Mouse (Mus musculus): ENCODE measurements at regions not wholly inside any gene's neighbourhood (a gene's known extent, or its start where the extent isn't known, plus 50 kb on each side); places are given as distances from the start of the nearest gene placed in this dataset.

DNA sequence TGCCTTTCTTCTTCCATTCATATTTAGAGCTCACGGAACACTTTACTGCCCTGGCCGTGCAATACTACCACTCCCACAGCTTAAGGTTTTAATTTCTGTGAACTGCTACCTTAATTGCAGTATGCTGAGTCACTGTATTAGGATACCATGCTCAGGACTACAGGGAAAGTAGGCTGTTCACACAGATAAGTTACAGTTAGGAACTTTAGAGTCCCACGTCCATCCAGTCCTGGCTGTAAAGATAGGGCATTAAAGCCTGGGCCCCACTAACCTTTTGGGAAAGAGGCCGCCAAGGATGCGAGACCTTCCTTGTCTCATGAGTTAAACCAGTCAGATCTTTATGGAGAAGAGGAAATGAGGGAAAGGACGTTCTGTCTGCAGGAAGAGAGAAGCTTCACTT lies 574.6 kb downstream of the Stpg2 start:
- no peak for ATAC-seq
- H3K27me3 ChIP-seq (replicated peaks; ENCODE audit: control insufficient read depth, insufficient read depth, low read length) = no peaks in the 10 kb centered on the region
- no peaks in the 10 kb centered on the region for H3K9me3 ChIP-seq (ENCODE audit: control insufficient read depth, low read length)
- WGBS = 78% methylated on average over 6 of the region's 6 CpGs
- H3K4me2 ChIP-seq (ENCODE audit: low read length) = no peak overlapping the region
- no peak overlapping the region for H3K9ac ChIP-seq (replicated peaks; ENCODE audit: low read depth, low read length)
- H3K4me3 ChIP-seq (replicated peaks; ENCODE audit: low read length) = no peak overlapping the region
- peaks cover 3% of the 10 kb centered on the region for H3K4me1 ChIP-seq (replicated peaks; ENCODE audit: control insufficient read depth, insufficient read depth, low read length)
- H3K27ac ChIP-seq (ENCODE audit: low read length) = no peak overlapping the region
- H3K36me3 ChIP-seq (ENCODE audit: control insufficient read depth, insufficient read depth) = no peaks in the 10 kb centered on the region

DNA sequence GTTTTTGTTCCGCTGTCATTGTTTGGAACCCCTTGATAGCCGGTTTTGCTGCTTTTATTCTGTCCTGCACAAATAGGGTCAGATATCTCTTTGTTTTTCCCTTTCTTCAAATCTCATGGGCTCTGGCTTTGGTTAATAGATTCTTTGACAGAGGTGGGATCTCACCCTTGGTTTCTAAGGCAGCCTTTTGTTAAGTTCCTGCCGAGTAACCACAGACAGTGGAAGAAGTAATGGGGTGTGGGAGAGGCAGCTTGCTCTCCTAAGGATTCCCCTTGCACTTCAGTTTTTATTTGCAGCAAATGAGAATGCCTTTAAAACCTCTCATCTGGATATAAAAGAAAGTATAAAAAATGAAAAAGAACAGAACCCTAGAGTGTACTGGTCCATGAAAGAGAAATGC lies 577.9 kb downstream of the Stpg2 start:
- H3K4me3 ChIP-seq (replicated peaks; ENCODE audit: low read length) = no peak overlapping the region
- no peak overlapping the region for H3K4me2 ChIP-seq (ENCODE audit: low read length)
- no peaks in the 10 kb centered on the region for H3K9me3 ChIP-seq (ENCODE audit: control insufficient read depth, low read length)
- no peaks in the 10 kb centered on the region for H3K36me3 ChIP-seq (ENCODE audit: control insufficient read depth, insufficient read depth)
- H3K9ac ChIP-seq (replicated peaks; ENCODE audit: low read depth, low read length) = no peak overlapping the region
- H3K27ac ChIP-seq (ENCODE audit: low read length) = no peak overlapping the region
- peaks cover 3% of the 10 kb centered on the region for H3K4me1 ChIP-seq (replicated peaks; ENCODE audit: control insufficient read depth, insufficient read depth, low read length)
- 27% methylated on average over 3 of the region's 3 CpGs for WGBS
- ATAC-seq = no peak
- H3K27me3 ChIP-seq (replicated peaks; ENCODE audit: control insufficient read depth, insufficient read depth, low read length) = no peaks in the 10 kb centered on the region

DNA sequence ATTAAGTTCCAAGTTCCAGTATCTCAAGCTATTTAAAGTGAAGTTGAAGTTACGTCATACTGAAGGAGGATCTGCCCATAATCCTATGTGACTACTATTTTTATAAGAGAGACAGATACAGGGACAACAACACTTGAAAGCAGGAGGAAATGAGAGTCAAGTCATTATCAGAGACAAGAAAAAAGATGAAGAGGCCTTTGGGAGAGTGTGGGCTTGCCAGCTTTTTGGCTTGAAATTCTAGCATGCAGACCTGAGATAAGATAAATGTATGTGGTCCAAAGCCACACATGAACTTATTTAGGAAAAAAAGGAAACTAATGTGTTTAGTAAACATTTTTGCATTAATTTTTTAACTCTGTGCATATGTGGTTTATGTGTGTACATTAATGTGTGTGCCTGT lies 581.0 kb downstream of the Stpg2 start:
- Histone ChIP-seq H3K9me3 (ENCODE audit: control insufficient read depth, low read length) (no peaks in the 10 kb centered on the region), H3K27ac (ENCODE audit: low read length) (no peak overlapping the region), H3K4me1 (replicated peaks; ENCODE audit: control insufficient read depth, insufficient read depth, low read length) (peaks cover 3% of the 10 kb centered on the region), H3K36me3 (ENCODE audit: control insufficient read depth, insufficient read depth) (no peaks in the 10 kb centered on the region), H3K4me3 (replicated peaks; ENCODE audit: low read length) (no peak overlapping the region), H3K27me3 (replicated peaks; ENCODE audit: control insufficient read depth, insufficient read depth, low read length) (no peaks in the 10 kb centered on the region), H3K9ac (replicated peaks; ENCODE audit: low read depth, low read length) (no peak overlapping the region), H3K4me2 (ENCODE audit: low read length) (no peak overlapping the region)
- no peak for ATAC-seq
- WGBS = 80% methylated on average over 1 of the region's 1 CpGs

DNA sequence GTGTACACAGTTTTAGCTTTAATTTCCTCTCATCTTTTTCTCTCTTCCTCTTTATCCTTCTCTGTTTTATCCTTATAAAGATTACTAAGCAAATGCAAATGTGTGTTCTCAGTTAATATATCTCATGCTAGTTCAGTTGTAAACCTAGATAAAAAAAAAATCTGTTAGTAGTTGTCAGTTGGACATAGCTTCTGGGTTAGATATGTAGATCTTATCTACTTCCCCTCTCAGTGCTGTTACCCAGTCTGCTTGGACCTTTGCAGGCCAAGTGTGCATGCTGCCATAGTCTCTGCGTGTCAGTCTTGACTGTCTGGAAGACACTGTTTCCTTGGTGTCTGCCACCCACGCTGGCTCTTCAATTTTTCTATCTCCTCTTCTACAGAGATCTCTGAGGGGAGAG lies 583.4 kb downstream of the Stpg2 start:
- Histone ChIP-seq H3K27me3 (replicated peaks; ENCODE audit: control insufficient read depth, insufficient read depth, low read length) (no peaks in the 10 kb centered on the region), H3K9ac (replicated peaks; ENCODE audit: low read depth, low read length) (no peak overlapping the region), H3K36me3 (ENCODE audit: control insufficient read depth, insufficient read depth) (no peaks in the 10 kb centered on the region), H3K4me1 (replicated peaks; ENCODE audit: control insufficient read depth, insufficient read depth, low read length) (no peaks in the 10 kb centered on the region), H3K9me3 (ENCODE audit: control insufficient read depth, low read length) (no peaks in the 10 kb centered on the region), H3K4me2 (ENCODE audit: low read length) (no peak overlapping the region), H3K27ac (ENCODE audit: low read length) (no peak overlapping the region), H3K4me3 (replicated peaks; ENCODE audit: low read length) (no peak overlapping the region)
- ATAC-seq = no peak
- WGBS = 81% methylated on average over 2 of the region's 2 CpGs

DNA sequence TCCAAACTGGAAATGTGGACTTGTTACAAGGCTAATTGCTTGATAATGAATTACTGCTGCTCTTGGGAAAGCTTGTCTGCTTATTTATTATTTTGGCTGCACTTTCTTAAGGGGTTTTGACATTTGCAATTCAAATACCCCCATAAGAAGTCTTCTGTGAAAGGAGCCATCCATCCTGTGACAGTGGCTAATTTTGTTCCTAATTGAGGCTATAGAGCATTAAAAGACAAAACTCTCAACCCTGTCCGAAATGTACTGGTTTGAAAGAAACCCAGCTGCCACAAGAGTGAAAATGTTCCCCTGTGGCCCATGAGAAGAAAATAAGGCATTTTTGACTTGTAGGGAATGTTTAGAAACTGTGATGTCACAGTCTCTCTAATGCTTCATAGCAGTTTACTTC lies 591.2 kb downstream of the Stpg2 start:
- H3K9ac ChIP-seq (replicated peaks; ENCODE audit: low read depth, low read length) = no peak overlapping the region
- H3K4me3 ChIP-seq (replicated peaks; ENCODE audit: low read length) = no peak overlapping the region
- H3K9me3 ChIP-seq (ENCODE audit: control insufficient read depth, low read length) = no peaks in the 10 kb centered on the region
- ATAC-seq = peak; percentile 86
- H3K4me2 ChIP-seq (ENCODE audit: low read length) = no peak overlapping the region
- no peaks in the 10 kb centered on the region for H3K36me3 ChIP-seq (ENCODE audit: control insufficient read depth, insufficient read depth)
- no peaks in the 10 kb centered on the region for H3K27me3 ChIP-seq (replicated peaks; ENCODE audit: control insufficient read depth, insufficient read depth, low read length)
- 21% methylated on average over 1 of the region's 1 CpGs for WGBS
- H3K27ac ChIP-seq (ENCODE audit: low read length) = no peak overlapping the region
- H3K4me1 ChIP-seq (replicated peaks; ENCODE audit: control insufficient read depth, insufficient read depth, low read length) = no peaks in the 10 kb centered on the region; the same call in 1 of the 2 replicates

DNA sequence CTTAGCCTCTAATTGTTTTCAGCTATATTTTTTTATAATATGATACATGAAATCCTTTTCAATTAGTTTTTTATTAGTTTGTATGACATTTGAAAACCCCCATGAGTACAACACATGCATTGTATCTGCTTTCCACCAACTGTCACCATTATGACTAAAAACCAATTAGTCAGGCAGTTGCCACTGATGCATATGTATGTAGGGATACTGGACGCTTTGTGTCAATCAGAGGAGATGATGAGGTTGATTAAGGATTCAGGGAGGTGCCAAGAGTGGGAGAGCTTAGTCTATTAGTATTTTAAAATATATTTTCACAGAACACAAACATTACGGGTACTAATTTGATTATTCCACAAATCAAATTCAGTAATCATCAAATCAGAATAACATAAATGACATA lies 593.6 kb downstream of the Stpg2 start:
- H3K4me1 ChIP-seq (replicated peaks; ENCODE audit: control insufficient read depth, insufficient read depth, low read length) = no peaks in the 10 kb centered on the region; the same call in none of the 2 replicates
- no peak overlapping the region for H3K4me3 ChIP-seq (replicated peaks; ENCODE audit: low read length)
- no peaks in the 10 kb centered on the region for H3K27me3 ChIP-seq (replicated peaks; ENCODE audit: control insufficient read depth, insufficient read depth, low read length)
- WGBS = 32% methylated on average over 2 of the region's 2 CpGs
- H3K4me2 ChIP-seq (ENCODE audit: low read length) = no peak overlapping the region
- peak; percentile 68 for ATAC-seq
- no peaks in the 10 kb centered on the region for H3K36me3 ChIP-seq (ENCODE audit: control insufficient read depth, insufficient read depth)
- H3K9me3 ChIP-seq (ENCODE audit: control insufficient read depth, low read length) = no peaks in the 10 kb centered on the region
- no peak overlapping the region for H3K9ac ChIP-seq (replicated peaks; ENCODE audit: low read depth, low read length)
- no peak overlapping the region for H3K27ac ChIP-seq (ENCODE audit: low read length)

DNA sequence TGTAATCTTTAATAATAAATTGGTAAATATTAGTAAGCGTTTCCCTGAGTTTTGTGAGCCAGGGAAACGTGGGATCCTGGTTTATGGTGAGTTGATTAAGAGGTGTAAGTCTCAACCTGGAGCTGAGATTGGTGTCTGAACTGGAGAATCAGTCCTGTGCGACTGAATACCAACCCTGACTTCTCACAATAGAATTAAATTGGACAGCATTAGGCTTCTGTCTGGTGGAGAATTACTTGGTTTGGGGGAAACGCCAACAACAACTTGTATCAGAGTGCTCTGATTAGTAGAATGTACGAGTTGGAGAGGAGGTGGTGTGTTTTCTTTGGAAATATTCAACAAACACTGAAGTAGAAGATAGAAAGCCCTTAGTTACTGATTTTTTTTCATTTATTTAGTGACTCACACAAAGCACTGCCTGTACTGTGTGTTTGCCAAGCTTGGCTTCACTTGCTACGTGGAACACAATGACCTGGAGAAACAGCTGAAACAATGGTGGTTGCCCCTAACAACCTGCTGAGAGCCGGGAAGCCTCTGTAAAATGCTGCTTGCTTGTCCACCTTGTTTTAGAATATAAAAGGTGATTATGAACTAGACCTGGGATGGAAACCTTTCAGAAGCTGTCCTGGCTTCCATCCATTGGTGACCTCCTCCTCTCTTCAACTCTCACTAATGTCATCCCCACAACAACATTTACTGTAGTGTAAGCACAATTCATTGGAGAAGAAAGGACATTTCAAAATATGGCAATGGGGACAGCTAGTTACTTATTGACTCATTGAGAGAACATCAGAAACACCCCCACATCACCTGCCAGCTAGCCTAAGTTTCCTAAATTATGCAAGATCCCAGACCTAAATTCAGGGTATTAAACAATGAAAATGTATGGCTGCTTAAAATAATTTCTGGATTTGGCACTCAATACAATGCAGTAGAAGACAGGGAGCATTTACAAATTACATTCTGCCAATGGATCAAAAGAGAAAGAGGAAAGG lies 597.5 kb downstream of the Stpg2 start:
- WGBS = 28% methylated on average over 7 of the region's 7 CpGs
- no peaks in the 10 kb centered on the region for H3K27me3 ChIP-seq (replicated peaks; ENCODE audit: control insufficient read depth, insufficient read depth, low read length)
- no peak overlapping the region for H3K9ac ChIP-seq (replicated peaks; ENCODE audit: low read depth, low read length)
- ATAC-seq = peak; percentile 43
- no peak overlapping the region for H3K4me3 ChIP-seq (replicated peaks; ENCODE audit: low read length)
- no peak overlapping the region for H3K27ac ChIP-seq (ENCODE audit: low read length)
- no peaks in the 10 kb centered on the region for H3K36me3 ChIP-seq (ENCODE audit: control insufficient read depth, insufficient read depth)
- no peak overlapping the region for H3K4me2 ChIP-seq (ENCODE audit: low read length)
- no peaks in the 10 kb centered on the region for H3K9me3 ChIP-seq (ENCODE audit: control insufficient read depth, low read length)
- H3K4me1 ChIP-seq (replicated peaks; ENCODE audit: control insufficient read depth, insufficient read depth, low read length) = no peaks in the 10 kb centered on the region; the same call in 1 of the 2 replicates

DNA sequence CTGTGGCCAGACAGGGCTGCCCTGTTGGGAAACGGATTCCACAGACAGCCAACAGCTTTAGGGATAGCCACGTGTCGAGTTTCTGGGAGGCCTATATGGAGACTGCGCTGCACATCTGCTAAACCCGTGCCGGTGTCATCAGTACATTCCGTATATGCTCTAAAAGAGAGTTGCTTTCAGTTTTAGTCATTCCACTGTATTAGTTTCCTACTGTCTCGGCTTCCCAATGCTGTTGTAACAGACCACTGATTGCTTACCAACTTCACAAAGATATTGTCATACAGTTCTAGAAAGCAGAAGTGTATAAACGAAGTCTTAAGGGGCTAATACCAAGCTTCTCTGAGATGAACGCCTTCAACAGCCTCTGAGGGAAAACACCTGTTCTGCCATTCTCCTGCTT lies 622.5 kb downstream of the Stpg2 start:
- ATAC-seq = no peak
- Histone ChIP-seq H3K27ac (ENCODE audit: low read length) (no peak overlapping the region), H3K36me3 (ENCODE audit: control insufficient read depth, insufficient read depth) (no peaks in the 10 kb centered on the region), H3K4me2 (ENCODE audit: low read length) (no peak overlapping the region), H3K9me3 (ENCODE audit: control insufficient read depth, low read length) (no peaks in the 10 kb centered on the region), H3K27me3 (replicated peaks; ENCODE audit: control insufficient read depth, insufficient read depth, low read length) (no peaks in the 10 kb centered on the region), H3K4me3 (replicated peaks; ENCODE audit: low read length) (no peak overlapping the region), H3K9ac (replicated peaks; ENCODE audit: low read depth, low read length) (no peak overlapping the region), H3K4me1 (replicated peaks; ENCODE audit: control insufficient read depth, insufficient read depth, low read length) (no peaks in the 10 kb centered on the region)
- 87% methylated on average over 10 of the region's 10 CpGs for WGBS

DNA sequence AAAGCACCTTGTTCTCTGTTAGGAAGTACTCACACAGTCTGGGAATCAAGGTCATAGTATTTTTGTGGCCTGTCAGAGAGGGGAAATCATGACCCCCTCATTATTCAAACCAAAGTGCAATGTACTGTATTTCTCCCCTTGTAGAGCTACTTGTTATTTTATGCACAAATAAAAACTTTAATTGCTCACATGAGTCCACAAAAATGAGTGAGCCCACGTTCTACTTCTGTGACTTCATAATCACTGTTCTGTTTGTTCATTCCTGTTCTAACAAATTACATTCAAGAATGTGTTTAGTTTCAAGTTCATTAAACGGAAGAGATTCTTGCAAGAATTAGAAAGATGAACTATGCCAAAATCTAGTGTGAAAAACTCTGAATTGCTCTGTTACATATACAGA lies 623.1 kb downstream of the Stpg2 start:
- Histone ChIP-seq H3K4me2 (ENCODE audit: low read length) (no peak overlapping the region), H3K4me3 (replicated peaks; ENCODE audit: low read length) (no peak overlapping the region), H3K27ac (ENCODE audit: low read length) (no peak overlapping the region), H3K9me3 (ENCODE audit: control insufficient read depth, low read length) (no peaks in the 10 kb centered on the region), H3K27me3 (replicated peaks; ENCODE audit: control insufficient read depth, insufficient read depth, low read length) (no peaks in the 10 kb centered on the region), H3K36me3 (ENCODE audit: control insufficient read depth, insufficient read depth) (no peaks in the 10 kb centered on the region), H3K9ac (replicated peaks; ENCODE audit: low read depth, low read length) (no peak overlapping the region), H3K4me1 (replicated peaks; ENCODE audit: control insufficient read depth, insufficient read depth, low read length) (no peaks in the 10 kb centered on the region)
- 57% methylated on average over 2 of the region's 2 CpGs for WGBS
- ATAC-seq = no peak
